Mouse (Mus musculus) cerebellum, adult 11 months (tissue): ENCODE results near the gene Taar7d.
A peak's percentile ranks its signal among the peaks of the same experiment; 100 is the strongest.
"Not testable (repeated sequence)": the region's sequence is repeated elsewhere in the genome, so short reads cannot be mapped to it uniquely, and the experiment has no call there.

ENCODE experiments used
- DNase-seq: peaks from one replicate; pipeline ENCODE4 v3.0.0; 2022

The Taar7d gene

DNA sequence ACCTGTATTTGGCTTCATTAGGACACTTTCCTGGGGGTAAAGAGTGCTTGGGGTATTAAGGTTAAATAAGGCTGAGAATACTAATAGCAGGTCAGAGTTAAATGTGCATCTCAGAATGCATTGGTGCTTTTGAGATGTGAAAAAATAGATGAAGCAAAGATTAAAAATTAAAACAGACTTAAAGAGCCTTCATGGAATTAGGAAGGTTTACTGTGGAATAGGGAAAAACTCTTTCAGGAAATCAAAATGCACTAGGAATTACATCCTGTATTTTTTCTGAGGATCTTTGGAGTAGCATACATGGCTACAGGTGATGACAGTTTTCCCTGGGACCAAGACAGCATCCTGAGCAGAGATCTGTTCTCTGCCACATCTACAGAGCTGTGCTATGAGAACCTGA, at the start of gene Taar7d:
Gene Taar7d, plus strand, starts transcription at position 301 of the 400 bp plus-strand sequence.
- DNase-seq, result no peak

DNA sequence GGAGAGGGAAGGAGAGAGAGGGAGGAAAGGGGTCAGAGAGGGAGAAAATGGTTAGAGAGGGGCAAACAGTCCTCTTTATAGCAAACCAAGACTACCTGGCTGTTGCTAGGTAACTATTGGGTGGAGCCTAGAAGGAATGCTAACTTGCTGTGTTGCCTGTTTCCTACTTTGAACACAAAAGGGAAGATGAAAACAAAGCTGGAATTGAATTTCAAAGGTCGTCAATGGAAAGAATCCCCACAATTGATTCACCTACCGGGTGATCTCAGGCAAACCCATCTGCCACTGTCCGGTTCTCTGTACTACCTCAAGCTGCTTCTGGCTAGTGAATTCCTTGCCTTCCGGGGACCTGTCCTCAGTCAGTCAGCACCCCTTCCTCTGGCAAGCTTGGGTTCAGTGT, 49.1 kb upstream of the Taar7d start:
- no peak for DNase-seq

DNA sequence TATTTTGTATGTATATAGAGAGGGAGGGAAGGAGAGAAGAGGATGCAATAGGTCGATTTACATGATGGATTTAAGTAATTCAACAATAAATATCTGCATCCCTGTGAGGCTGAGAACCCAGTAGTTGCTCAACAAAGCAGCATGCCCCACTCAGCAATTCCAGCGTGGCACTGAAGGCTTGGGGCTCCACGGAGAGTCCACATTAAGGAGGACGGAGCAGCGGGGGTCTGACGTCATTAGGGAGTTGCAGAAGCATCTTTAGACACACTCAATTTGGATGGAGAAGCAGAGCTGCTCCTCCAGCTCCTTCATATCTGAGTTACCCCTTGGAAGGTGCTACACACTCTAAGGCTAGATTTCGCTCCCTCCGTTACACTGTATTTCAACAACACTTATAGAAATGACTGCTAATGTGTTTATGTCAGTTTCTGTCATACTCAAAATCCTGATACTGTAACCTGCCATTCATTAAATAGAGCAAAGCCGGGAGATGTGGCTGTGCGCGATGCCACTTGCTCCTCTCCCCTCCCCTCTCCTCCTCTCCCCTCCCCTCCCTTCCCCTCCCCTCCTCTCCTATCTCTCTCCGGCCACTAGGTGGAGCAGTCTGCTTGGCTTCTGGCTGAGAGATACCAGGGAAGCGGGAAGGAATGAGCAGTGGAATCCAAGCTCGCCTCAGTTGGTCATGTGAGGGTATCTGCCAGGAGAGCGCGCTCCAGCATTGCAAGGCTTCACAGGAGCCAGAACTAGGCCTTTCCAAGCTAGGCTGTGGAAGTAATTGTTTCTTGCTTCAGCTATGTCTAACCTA, 47.9 kb upstream of the Taar7d start:
- peak; percentile 28 for DNase-seq

DNA sequence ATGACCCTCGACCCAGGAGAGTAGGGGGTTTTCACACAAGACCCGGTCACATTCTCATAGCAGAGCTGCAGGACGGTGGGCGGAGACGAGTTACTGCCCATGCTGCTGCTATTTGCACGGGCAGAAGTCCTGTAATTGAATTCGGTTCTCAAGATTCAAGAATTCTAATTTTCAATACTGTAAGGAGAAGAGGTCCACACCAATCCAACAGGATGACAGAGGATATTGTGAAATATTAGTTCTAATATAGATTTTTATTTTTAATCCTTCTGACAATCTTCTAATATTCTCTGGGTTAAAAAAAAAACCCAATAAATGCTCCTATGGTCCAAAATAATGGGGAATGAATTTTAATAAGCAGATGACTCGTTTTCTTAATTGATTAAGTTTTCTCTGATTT, 41.5 kb upstream of the Taar7d start, which contains the start of gene Taar6:
Gene Taar6, minus strand, starts transcription at position 101 of the 400 bp plus-strand sequence.
- DNase-seq, result no peak

DNA sequence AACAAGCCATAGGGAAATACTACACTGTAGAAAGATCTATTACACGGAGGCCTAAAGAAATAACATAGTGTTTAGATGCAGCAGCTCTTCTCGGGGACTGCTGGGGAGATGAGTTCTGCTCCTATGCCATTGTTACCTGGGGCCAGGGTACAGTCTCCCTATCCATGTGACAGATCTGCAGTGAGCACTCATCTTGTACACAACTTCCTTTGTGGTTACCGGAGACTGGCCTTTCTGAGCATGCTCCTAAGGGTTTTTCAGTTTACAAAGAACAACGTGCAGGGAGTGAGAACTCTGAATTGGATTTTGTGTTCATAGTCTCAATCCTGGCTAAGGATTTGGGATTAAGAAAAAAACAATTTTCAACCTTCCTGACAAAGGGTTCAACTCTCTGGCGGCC, 40.6 kb upstream of the Taar7d start:
- no peak for DNase-seq

DNA sequence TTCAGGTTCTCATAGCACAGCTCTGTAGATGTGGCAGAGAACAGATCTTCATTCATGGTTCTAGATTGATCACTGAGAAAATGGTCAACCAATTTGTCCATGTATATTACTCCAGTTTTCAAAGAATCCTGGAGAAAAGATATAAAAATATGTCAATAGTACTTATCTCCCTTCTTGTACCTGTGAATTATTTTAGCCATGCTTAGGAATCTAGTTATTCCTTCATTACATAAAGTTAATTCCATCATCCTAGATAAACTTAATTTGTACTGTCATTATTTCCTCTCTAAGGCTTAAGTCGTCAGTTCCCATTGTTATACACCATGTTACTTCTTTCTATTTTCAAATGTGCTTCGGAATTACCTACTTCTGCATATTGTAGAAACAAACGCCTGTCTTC, 33.6 kb upstream of the Taar7d start, which contains the start of gene Taar7a:
Gene Taar7a, minus strand, starts transcription at position 101 of the 400 bp plus-strand sequence.
- DNase-seq, result no peak

DNA sequence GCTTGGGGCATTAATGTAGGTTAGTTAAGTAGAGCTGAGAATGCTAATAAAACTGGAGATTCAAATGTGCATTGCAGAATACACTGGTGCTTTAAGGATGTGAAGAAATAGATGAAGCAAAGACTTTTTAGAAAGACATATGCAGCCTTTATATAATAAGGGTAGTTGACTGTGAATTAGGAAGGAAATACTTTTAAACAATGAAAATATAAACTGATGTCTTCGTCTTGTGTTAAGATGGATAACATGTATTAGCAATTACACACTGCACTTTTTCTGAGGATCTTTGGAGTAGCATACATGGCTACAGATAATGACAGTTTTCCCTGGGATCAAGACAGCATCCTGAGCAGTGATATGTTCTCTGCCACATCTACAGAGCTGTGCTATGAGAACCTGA, 27.4 kb upstream of the Taar7d start, which contains the start of gene Taar7b:
Gene Taar7b, plus strand, starts transcription at position 301 of the 400 bp plus-strand sequence.
- no peak for DNase-seq

DNA sequence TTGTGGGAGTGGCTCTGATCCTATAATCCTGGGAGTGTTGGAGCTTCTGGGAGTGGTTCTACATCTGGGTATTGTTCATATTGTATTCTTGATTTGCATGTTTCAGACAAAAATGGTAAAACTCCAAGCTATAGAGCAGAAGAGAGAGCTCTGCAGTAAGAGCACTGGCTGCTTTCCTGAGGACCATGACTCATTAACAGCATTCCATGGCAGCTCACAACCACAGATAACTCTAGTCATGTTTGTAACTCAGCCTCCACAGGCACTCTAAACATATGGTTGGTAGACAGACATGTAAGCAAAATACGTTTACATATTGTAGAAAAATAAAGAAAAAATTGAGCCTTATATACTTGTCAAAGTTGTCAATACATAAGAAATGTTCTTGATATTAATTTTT, 20.6 kb upstream of the Taar7d start:
- DNase-seq, result no peak

DNA sequence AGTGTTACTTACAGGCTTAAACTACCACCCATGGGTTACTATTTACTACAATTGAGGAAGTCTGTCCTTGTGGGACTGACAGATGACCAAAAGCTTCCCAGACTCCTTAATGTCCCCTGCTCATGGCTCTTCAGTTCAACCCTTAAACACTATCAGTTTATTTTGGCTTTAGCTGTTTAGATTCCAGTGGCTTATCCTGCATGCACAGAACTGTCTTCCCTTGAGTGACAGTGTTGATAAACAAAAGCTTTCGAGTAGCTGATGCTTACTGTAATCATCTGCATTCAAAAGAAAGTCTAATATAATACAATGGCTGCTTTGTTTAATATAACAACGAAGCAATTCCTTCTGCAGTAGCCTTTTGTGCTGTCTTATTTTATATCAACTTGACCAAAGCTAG, 20.0 kb upstream of the Taar7d start:
- no peak for DNase-seq

DNA sequence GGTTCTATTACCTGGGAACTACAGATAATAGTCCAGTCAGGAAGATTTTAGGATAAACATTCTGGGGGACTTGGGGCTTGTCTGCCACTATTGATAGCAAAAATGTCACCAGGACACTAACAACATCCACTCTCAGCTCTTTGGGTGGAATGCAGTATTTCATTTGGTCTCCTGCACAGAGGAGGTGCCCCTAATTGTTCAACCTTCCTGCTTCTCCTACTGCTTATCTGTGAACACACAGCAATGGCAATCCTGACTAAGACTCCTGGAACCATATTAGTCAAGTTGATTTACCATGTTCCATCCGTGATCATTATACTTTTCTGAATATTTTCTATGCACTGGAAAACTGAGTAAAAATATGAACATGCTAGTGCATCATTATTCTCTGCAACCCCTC, 18.9 kb upstream of the Taar7d start:
- no peak for DNase-seq

DNA sequence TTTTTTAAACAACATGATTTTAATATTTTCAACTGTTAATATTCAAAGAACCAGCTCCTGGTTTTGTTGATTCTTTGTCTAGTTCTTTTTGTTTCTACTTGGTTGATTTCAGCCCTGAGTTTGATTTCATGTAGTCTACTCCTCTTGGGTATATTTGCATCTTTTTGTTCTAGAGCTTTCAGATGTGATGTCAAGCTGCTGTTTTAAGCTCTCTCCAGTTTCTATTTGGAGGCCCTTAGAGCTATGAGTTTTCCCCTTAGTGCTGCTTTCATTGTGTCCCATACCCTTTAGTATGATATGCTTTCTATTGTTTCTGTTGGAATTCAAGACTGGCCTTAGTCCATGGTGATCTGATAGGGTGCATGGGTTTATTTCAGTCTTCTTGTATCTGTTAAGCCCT, 4.3 kb downstream of the Taar7d start:
- no peak for DNase-seq

DNA sequence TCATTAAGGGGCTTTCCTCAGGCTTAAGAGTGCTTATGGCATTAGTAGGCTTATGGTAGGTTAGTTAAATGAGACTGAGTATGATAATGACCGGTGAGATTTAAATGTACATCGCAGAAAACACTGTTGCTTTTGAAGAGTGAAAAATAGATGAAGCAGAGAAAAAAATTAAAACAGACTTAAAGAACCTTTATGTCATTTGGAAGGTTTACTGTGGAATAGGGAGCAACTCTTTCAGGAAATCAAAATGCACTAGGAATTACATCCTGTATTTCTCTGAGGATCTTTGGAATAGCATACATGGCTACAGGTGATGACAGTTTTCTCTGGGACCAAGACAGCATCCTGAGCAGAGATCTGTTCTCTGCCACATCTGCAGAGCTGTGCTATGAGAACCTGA, 10.3 kb downstream of the Taar7d start, which contains the start of gene Taar7e:
Gene Taar7e, plus strand, starts transcription at position 301 of the 400 bp plus-strand sequence.
- DNase-seq, result no peak

DNA sequence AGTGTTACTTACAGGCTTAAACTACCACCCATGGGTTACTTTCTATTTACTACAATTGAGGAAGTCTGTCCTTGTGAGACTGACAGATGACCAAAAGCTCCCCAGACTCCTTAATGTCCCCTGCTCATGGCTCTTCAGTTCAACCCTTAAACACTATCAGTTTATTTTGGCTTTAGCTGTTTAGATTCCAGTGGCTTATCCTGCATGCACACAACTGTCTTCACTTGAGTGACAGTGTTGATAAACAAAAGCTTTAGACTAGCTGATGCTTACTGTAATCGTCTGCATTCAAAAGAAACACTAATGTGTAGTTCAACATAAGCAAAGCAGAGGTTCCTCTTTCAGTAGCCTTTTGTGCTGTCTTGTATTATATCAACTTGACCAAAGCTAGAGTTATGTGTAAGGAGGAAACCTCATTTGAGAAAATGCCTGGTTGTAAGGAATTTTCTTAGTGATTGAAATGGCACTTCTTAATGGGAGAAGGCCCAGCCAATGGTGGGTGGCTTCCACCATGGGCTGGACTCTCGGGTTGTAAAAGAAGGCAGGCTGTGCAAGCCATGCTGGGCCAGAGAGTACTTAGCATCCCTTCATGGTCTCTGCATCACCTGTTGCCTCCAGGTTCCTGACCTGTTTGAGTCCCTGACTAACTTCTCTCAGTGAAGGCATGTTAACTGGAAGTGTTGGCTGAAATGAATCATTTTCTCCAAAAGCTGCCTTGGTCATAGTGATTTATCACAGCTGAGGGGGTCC, 13.3 kb downstream of the Taar7d start:
- no peak for DNase-seq

DNA sequence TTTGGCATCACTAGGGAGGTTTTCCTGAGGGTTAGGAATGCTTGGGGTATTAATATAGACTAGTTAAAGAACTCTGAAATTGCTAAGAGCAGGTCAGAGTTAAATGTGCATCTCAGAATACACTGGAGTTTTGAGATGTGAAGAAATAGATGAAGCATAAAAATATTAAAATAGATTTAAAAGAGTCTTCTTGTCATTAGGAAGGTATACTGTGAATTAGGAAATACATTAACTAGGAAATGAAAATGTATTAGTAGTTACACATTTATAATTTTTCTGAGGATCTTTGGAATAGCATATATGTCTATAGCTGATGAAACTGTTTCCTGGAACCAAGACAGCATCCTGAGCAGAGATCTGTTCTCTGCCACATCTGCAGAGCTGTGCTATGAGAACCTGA, 22.2 kb downstream of the Taar7d start, which contains the start of gene Taar7f:
Gene Taar7f, plus strand, starts transcription at position 301 of the 400 bp plus-strand sequence.
- DNase-seq, result no peak

DNA sequence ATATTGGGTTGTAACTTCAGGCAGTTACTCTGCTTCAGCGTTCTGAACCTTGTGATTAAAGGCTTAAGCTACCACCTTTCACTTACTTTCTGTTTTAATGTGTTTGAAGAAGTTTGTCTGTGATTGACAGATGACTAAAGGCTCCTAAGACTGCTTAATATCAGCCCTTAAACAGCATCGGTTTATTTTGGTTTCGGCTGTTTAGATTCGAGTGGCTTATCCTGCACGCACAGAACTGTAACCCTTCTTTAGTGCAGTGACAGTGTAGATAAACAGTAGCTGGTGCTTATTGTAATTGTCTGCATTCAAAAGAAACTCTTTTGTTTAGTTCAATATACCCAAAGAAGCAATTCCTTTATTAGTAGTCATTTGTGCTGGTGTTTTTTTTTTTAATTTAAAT, 25.0 kb downstream of the Taar7d start:
- no peak for DNase-seq

DNA sequence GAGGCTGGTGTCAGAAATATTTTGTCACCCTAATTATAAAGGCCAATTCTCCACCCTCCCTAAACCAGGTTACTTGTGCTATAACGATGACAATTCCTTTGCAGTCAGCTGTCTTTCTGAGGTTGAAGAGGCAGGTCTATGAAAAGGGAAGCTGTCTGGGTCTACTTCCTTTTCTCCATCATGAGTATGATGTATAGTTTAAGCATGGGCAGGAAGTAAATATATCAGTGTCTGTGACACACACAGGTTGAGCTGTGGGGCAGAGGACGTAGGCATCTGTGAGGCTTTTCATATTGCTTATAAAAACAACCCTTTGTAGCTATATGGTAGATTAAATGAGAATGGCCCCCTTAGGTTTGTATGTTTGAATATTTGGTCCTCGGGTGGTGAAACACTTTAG, 32.0 kb downstream of the Taar7d start:
- no peak for DNase-seq

DNA sequence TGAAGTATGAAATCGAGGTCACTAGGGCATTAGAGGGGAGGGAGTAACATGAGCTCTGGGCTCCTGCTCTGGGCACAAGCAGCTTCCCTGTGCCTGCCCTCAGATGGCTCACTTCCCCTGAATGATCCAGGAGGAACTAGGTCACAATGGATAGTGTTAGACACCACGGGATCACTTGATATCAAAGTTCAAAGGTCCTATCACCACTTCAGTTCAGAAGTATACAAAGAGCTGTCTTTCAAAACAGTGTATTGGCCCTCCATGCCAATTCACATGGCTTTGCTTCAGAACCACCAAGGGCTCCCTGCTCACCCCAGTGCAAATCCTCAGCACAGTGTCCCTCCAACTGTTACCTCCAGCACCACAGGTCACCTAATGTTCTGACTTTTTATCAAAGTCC, 47.7 kb downstream of the Taar7d start:
- DNase-seq, result not testable (repeated sequence)

DNA sequence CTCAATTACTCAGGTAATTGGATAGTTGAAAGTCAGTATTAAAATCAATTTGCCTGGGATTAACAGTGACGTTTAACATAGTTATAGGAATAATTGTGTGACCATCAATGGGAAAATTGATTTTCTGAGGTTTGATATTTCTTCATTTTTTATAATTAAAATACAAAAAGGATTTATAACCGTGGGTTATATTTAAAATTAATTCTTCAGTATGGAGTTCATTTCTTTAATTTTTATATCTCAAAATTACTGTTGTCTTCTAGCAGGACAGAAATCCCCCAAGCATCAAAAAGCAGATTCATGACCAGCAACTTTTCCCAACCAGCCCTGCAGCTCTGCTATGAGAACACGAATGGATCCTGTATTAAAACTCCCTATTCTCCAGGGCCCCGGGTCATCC, 49.2 kb downstream of the Taar7d start, which contains the start of gene Taar8a:
Gene Taar8a, plus strand, starts transcription at position 301 of the 400 bp plus-strand sequence.
- DNase-seq, result not testable (repeated sequence)
